Comparison of ENCODE assay signal across 23 mouse cellular contexts in genomic region chr12:116555964-116556363, GRCm38 (mm10).
A peak's percentile ranks its signal among the peaks of the same experiment; 100 is the strongest.
DNase-seq lines count a peak whose midpoint lies in the region; ATAC-seq and TF ChIP-seq lines count a peak whose summit lies in the region.
"Had no signal": no experiment of that assay in that cellular context is flagged by ENCODE, and none has a peak within 500 bp of the region (broad histone marks: within the 10 kb centered on the region; RNA-seq: fewer than 3 reads in every experiment).

No protein-coding gene starts in this region.

- ATAC-seq in heart, embryonic 11.5 days (replicated peaks; ENCODE audit: insufficient number of reproducible peaks, low FRiP score, low TSS enrichment) = no peak
- ATAC-seq: forebrain, embryonic 14.5 days; forebrain, embryonic 16.5 days had no signal

- no peak overlapping the region for H3K4me2 ChIP-seq in heart, embryonic 11.5 days
- H3K4me2 ChIP-seq: embryonic facial prominence, embryonic 13.5 days; embryonic facial prominence, embryonic 15.5 days; forebrain, embryonic 12.5 days had no signal

- TF ChIP-seq CTCF in layer of hippocampus, adult 2 months (conservative IDR thresholded peaks at IDR 0.05) = no peak
- TF ChIP-seq CTCF in cortical plate, adult 2 months (IDR thresholded peaks at IDR 0.05; ENCODE audit: extremely low read depth, insufficient read depth, low read length) = no peak

- TF ChIP-seq POLR2A in cortical plate, adult 2 months (IDR thresholded peaks at IDR 0.05; ENCODE audit: extremely low read depth, insufficient read depth, low read length) = no peak

- WGBS in heart, embryonic 11.5 days (ENCODE audit: insufficient replicate concordance) = 71% methylated on average over 4 of the region's 4 CpGs

- peak overlapping the region; percentile 43; the same call in 1 of the 2 replicates for H3K27ac ChIP-seq in layer of hippocampus, adult 2 months
- peak overlapping the region; percentile 80 for H3K27ac ChIP-seq in cortical plate, adult 2 months (ENCODE audit: insufficient read depth, low read length)
- no peak overlapping the region for H3K27ac ChIP-seq in heart, embryonic 11.5 days (ENCODE audit: low read depth, low read length)
- H3K27ac ChIP-seq: embryonic facial prominence, embryonic 13.5 days; embryonic facial prominence, embryonic 15.5 days; forebrain, embryonic 10.5 days; forebrain, embryonic 12.5 days had no signal

- intact Hi-C loops in left cerebral cortex, postnatal 25 days (cut with DNase I) = no loop called here
- intact Hi-C loops in left cerebral cortex, postnatal 36 days (cut with DNase I) = no loop called here

- H3K27me3 ChIP-seq in heart, embryonic 11.5 days (ENCODE audit: control insufficient read depth, insufficient read depth, low read length) = no peaks in the 10 kb centered on the region
- H3K27me3 ChIP-seq: embryonic facial prominence, embryonic 13.5 days; forebrain, embryonic 12.5 days had no signal

- no peak overlapping the region for H3K4me3 ChIP-seq in layer of hippocampus, adult 2 months
- H3K4me3 ChIP-seq in cortical plate, adult 2 months (ENCODE audit: insufficient read depth, low read length) = no peak overlapping the region
- H3K4me3 ChIP-seq in heart, embryonic 11.5 days (ENCODE audit: low read depth, low read length) = no peak overlapping the region
- H3K4me3 ChIP-seq: embryonic facial prominence, embryonic 13.5 days; embryonic facial prominence, embryonic 15.5 days; erythroblast, embryonic 14.5 days; forebrain, embryonic 10.5 days; forebrain, embryonic 12.5 days had no signal

- no peaks in the 10 kb centered on the region for H3K9me3 ChIP-seq in heart, embryonic 11.5 days (replicated peaks; ENCODE audit: control insufficient read depth, low read length)
- H3K9me3 ChIP-seq: embryonic facial prominence, embryonic 13.5 days; embryonic facial prominence, embryonic 15.5 days; forebrain, embryonic 10.5 days; forebrain, embryonic 12.5 days had no signal

- peaks cover 13% of the 10 kb centered on the region for H3K4me1 ChIP-seq in cortical plate, adult 2 months (ENCODE audit: control insufficient read depth, insufficient read depth, low read length)
- H3K4me1 ChIP-seq in heart, embryonic 11.5 days (ENCODE audit: control insufficient read depth, insufficient read depth, low read length) = no peaks in the 10 kb centered on the region
- H3K4me1 ChIP-seq: embryonic facial prominence, embryonic 13.5 days; embryonic facial prominence, embryonic 15.5 days; forebrain, embryonic 10.5 days; forebrain, embryonic 12.5 days had no signal

- no peak overlapping the region for H3K9ac ChIP-seq in heart, embryonic 11.5 days (ENCODE audit: low read depth, low read length)
- H3K9ac ChIP-seq: embryonic facial prominence, embryonic 13.5 days; embryonic facial prominence, embryonic 15.5 days; forebrain, embryonic 12.5 days had no signal

- no peak for DNase-seq in layer of hippocampus, adult 2 months (ENCODE audit: low spot score in 2 of 2)
- no peak for DNase-seq in layer of hippocampus, postnatal 36 days
- DNase-seq in left cerebral cortex, postnatal 25 days (ENCODE audit: low spot score in 2 of 2) = peak; percentile 49 to 71
- no peak for DNase-seq in left cerebral cortex, postnatal 36 days (ENCODE audit: low spot score in 2 of 2)
- DNase-seq in brain, adult 2 months (ENCODE audit: low read depth, low spot score) = peak; percentile 51
- DNase-seq: adrenal gland, adult 2 months; adrenal gland, postnatal 10 days; adrenal gland, postnatal 25 days; cerebellum, adult 11-12 months; cerebellum, adult 2 months; cerebellum, adult 9-10 months; cerebellum, postnatal 10 days; cerebellum, postnatal 25 days; embryo, embryonic 11 days had no signal

- no peaks in the 10 kb centered on the region for H3K36me3 ChIP-seq in heart, embryonic 11.5 days (ENCODE audit: control insufficient read depth, insufficient read depth, low read length)
- H3K36me3 ChIP-seq: embryonic facial prominence, embryonic 13.5 days; embryonic facial prominence, embryonic 15.5 days; forebrain, embryonic 10.5 days; forebrain, embryonic 12.5 days had no signal

Comparison
In these comparisons a context has a peak if more than half of its experiments do, and no peak if none do; other contexts are left out.
1. DNase-seq: peak in left cerebral cortex, postnatal 25 days (2 of 2) and brain, adult 2 months (single experiment); none in layer of hippocampus, adult 2 months (0 of 2), layer of hippocampus, postnatal 36 days (0 of 2) and left cerebral cortex, postnatal 36 days (0 of 2).